Mouse (Mus musculus) liver, postnatal 0 days (tissue): ENCODE data around the gene Bend3.

Experiments used
- CTCF ChIP-seq: sonication (generic); IDR thresholded peaks from 2 replicates; pipeline ENCODE4 v1.5.1; 2016; ENCODE audit warnings: antibody characterized with exemption, low read depth
- EP300 ChIP-seq: IDR thresholded peaks from 2 replicates; pipeline ENCODE4 v1.6.1; 2016; ENCODE audit warnings: antibody characterized with exemption, low read depth, mild to moderate bottlenecking

DNA sequence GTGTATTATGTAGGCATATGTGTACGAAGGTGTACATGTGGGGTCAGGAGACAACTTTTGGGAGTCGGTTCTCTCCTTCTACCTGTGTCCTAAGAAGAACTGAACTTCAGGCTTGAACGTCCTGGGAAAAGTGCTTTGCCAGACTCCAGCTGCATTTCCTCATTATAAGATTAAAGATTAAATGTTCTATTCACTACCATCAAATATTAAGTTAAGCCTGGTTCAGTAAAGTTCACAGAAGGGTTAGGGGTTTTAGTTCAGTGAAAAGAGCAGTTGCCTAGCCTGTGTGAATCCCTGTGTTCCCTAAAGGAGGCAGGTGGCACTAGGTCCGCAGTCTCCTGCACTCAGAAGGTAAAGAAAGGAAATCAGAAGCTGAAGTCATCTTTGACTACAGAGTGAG is 44.3 kb upstream of the Bend3 start:
- TF ChIP-seq CTCF (no peak), EP300 (no peak)
